Mouse (Mus musculus) erythroblast, adult 5-6 weeks (primary cell): ENCODE measurements at regions not wholly inside any gene's neighbourhood (a gene's known extent, or its start where the extent isn't known, plus 50 kb on each side); places are given as distances from the start of the nearest gene placed in this dataset.

Experiments
- ATAC-seq: replicated peaks from 2 replicates; pipeline ENCODE4 v1.8.0; 2016; ENCODE audit warnings: moderate number of reproducible peaks, mild to moderate bottlenecking, moderate TSS enrichment, inconsistent platforms; ENCODE audit not compliant: poor library complexity, low FRiP score, severe bottlenecking

GRCm38 (mm10) chr12:25436220-25436911 is 339.4 kb upstream of the Id2 start:
- ATAC-seq: no peak

GRCm38 (mm10) chr12:25432796-25433195 is 335.9 kb upstream of the Id2 start:
- ATAC-seq: no peak

GRCm38 (mm10) chr12:25430911-25431310 is 334.0 kb upstream of the Id2 start:
- ATAC-seq: no peak

- no peak for ATAC-seq
Measured at GRCm38 (mm10) chr12:25427911-25428642, 331.1 kb upstream of the Id2 start.

GRCm38 (mm10) chr12:25417336-25417735 is 320.4 kb upstream of the Id2 start:
- ATAC-seq: no peak

- ATAC-seq: no peak
Measured at GRCm38 (mm10) chr12:25416571-25416970, 319.6 kb upstream of the Id2 start.

- no peak for ATAC-seq
Measured at GRCm38 (mm10) chr12:25415641-25416040, 318.7 kb upstream of the Id2 start.

- ATAC-seq: no peak
Measured at GRCm38 (mm10) chr12:25415232-25415631, 318.3 kb upstream of the Id2 start.

GRCm38 (mm10) chr12:25407301-25407700 is 310.4 kb upstream of the Id2 start:
- no peak for ATAC-seq

- no peak for ATAC-seq
Measured at GRCm38 (mm10) chr12:25400326-25400725, 303.4 kb upstream of the Id2 start.

- no peak for ATAC-seq
Measured at GRCm38 (mm10) chr12:25398726-25399125, 301.8 kb upstream of the Id2 start.

- ATAC-seq: no peak
Measured at GRCm38 (mm10) chr12:25394326-25394725, 297.4 kb upstream of the Id2 start.

- no peak for ATAC-seq
Measured at GRCm38 (mm10) chr12:25393501-25393900, 296.6 kb upstream of the Id2 start.

- ATAC-seq: no peak
Measured at GRCm38 (mm10) chr12:25389202-25389601, 292.3 kb upstream of the Id2 start.

- ATAC-seq: no peak
Measured at GRCm38 (mm10) chr12:25387791-25388280, 290.9 kb upstream of the Id2 start.

GRCm38 (mm10) chr12:25382961-25383360 is 286.0 kb upstream of the Id2 start:
- no peak for ATAC-seq

GRCm38 (mm10) chr12:25382475-25382874 is 285.5 kb upstream of the Id2 start:
- no peak for ATAC-seq

GRCm38 (mm10) chr12:25381619-25382018 is 284.7 kb upstream of the Id2 start:
- no peak for ATAC-seq

- no peak for ATAC-seq
Measured at GRCm38 (mm10) chr12:25379996-25380395, 283.1 kb upstream of the Id2 start.

- ATAC-seq: no peak
Measured at GRCm38 (mm10) chr12:25379016-25379415, 282.1 kb upstream of the Id2 start.

- ATAC-seq: no peak
Measured at GRCm38 (mm10) chr12:25378036-25378645, 281.2 kb upstream of the Id2 start.
